Mouse (Mus musculus) MEL (cell line): ENCODE data around the gene Tpsb2. TPM values are rescaled to one million over a fixed set of nuclear protein-coding genes. Genes with fewer than 3 reads are reported as not detected.

Experiments
- DNase-seq: peaks from one replicate; pipeline ENCODE4 v3.0.0; 2011; ENCODE audit warnings: low read depth, low spot score
- H3K27ac ChIP-seq: 2 replicates; pipeline ENCODE4 v1.5.1; 2012; ENCODE audit warnings: low read depth, mild to moderate bottlenecking, control low read depth, low read length, moderate library complexity; ENCODE audit not compliant: control insufficient read depth
- H3K27me3 ChIP-seq, 2 experiments: fragments of 150-350 bp in 1 of 2; sonication (generic) in 1 of 2; 2 replicates each; pipeline ENCODE4 v1.6.1; 2012; ENCODE audit warnings: low read length in 2 of 2, mild to moderate bottlenecking in 2 of 2, improper control_type of control experiment in 1 of 2, moderate library complexity in 1 of 2; ENCODE audit not compliant: insufficient read depth in 2 of 2, control insufficient read depth in 1 of 2
- H3K36me3 ChIP-seq, 2 experiments: 2 replicates each; pipeline ENCODE4 v1.6.1; 2012 to 2014; ENCODE audit warnings: low read length in 2 of 2, improper control_type of control experiment in 1 of 2, inconsistent platforms in 1 of 2, mild to moderate bottlenecking in 1 of 2; ENCODE audit not compliant: insufficient read depth in 2 of 2, control insufficient read depth in 1 of 2
- H3K4me1 ChIP-seq, 2 experiments: fragments of 150-350 bp in 1 of 2; sonication (generic) in 1 of 2; 2 replicates each; pipeline ENCODE4 v1.6.1; 2012; ENCODE audit warnings: low read length in 2 of 2, improper control_type of control experiment in 1 of 2, mild to moderate bottlenecking in 1 of 2; ENCODE audit not compliant: insufficient read depth in 2 of 2, control insufficient read depth in 1 of 2
- H3K4me3 ChIP-seq, 2 experiments: fragments of 150-350 bp in 1 of 2; sonication (generic) in 1 of 2; 2 replicates each; pipeline ENCODE4 v1.5.1; 2012; ENCODE audit warnings: low read depth in 2 of 2, low read length in 2 of 2, mild to moderate bottlenecking in 2 of 2, moderate library complexity in 2 of 2, control low read depth in 1 of 2, improper control_type of control experiment in 1 of 2; ENCODE audit not compliant: control insufficient read depth in 1 of 2, insufficient read depth in 1 of 2
- H3K79me2 ChIP-seq: 2 replicates; pipeline ENCODE4 v1.6.1; 2012; ENCODE audit warnings: mild to moderate bottlenecking, low read length, moderate library complexity; ENCODE audit not compliant: control insufficient read depth, poor library complexity, insufficient read depth
- H3K9ac ChIP-seq: 2 replicates; pipeline ENCODE4 v1.6.1; 2012; ENCODE audit warnings: low read depth, mild to moderate bottlenecking, control low read depth, low read length, moderate library complexity; ENCODE audit not compliant: control insufficient read depth, poor library complexity, severe bottlenecking
- H3K9me3 ChIP-seq: fragments of 150-350 bp; sonication (generic); replicated peaks from 2 replicates; pipeline ENCODE4 v1.6.1; 2012; ENCODE audit warnings: mild to moderate bottlenecking, low read length, improper control_type of control experiment, moderate library complexity; ENCODE audit not compliant: insufficient read depth
- CHD2 ChIP-seq: IDR thresholded peaks from 2 replicates; pipeline ENCODE4 v1.6.1; 2011; ENCODE audit warnings: low read length, improper control_type of control experiment
- CTCF ChIP-seq, 3 experiments: IDR thresholded peaks in 2 of 3; conservative IDR thresholded peaks in 1 of 3; 2 replicates each; pipeline ENCODE4 v1.5.1; 2011 to 2012; ENCODE audit warnings: low read length in 3 of 3, low read depth in 2 of 3, mild to moderate bottlenecking in 2 of 3, improper control_type of control experiment in 1 of 3, inconsistent platforms in 1 of 3, mixed read lengths in 1 of 3, moderate library complexity in 1 of 3; ENCODE audit not compliant: control insufficient read depth in 1 of 3, insufficient read depth in 1 of 3, poor library complexity in 1 of 3, severe bottlenecking in 1 of 3
- E2F4 ChIP-seq: IDR thresholded peaks from 2 replicates; pipeline ENCODE4 v1.6.1; 2011; ENCODE audit warnings: low read depth, low read length, improper control_type of control experiment, borderline replicate concordance
- EP300 ChIP-seq, 2 experiments: IDR thresholded peaks; 2 replicates each; pipeline ENCODE4 v1.6.1; 2011; ENCODE audit warnings: improper control_type of control experiment in 2 of 2, low read length in 2 of 2, low read depth in 1 of 2, mild to moderate bottlenecking in 1 of 2
- ETS1 ChIP-seq: IDR thresholded peaks from 2 replicates; pipeline ENCODE4 v1.6.1; 2012; ENCODE audit warnings: low read depth, mild to moderate bottlenecking, inconsistent platforms, low read length, improper control_type of control experiment, moderate library complexity
- GABPA ChIP-seq: IDR thresholded peaks from 2 replicates; pipeline ENCODE4 v1.6.1; 2012; ENCODE audit warnings: low read depth, mild to moderate bottlenecking, inconsistent platforms, low read length, improper control_type of control experiment, moderate library complexity
- KAT2A ChIP-seq: conservative IDR thresholded peaks from 2 replicates; pipeline ENCODE4 v1.6.1; 2012; ENCODE audit warnings: low read depth, low read length, improper control_type of control experiment, inconsistent platforms
- MAFK ChIP-seq: IDR thresholded peaks from 2 replicates; pipeline ENCODE4 v1.6.1; 2011; ENCODE audit warnings: low read depth, mild to moderate bottlenecking, low read length, improper control_type of control experiment, borderline replicate concordance
- MAZ ChIP-seq: IDR thresholded peaks from 2 replicates; pipeline ENCODE4 v1.6.1; 2012; ENCODE audit warnings: low read depth, mild to moderate bottlenecking, inconsistent platforms, low read length, improper control_type of control experiment
- MXI1 ChIP-seq: IDR thresholded peaks from 2 replicates; pipeline ENCODE4 v1.6.1; 2011; ENCODE audit warnings: mild to moderate bottlenecking, low read depth, low read length, improper control_type of control experiment
- NRF1 ChIP-seq: IDR thresholded peaks from 2 replicates; pipeline ENCODE4 v1.6.1; 2014; ENCODE audit warnings: low read depth, mild to moderate bottlenecking, inconsistent platforms, low read length, improper control_type of control experiment, moderate library complexity; ENCODE audit not compliant: poor library complexity, insufficient read depth, severe bottlenecking
- POLR2AphosphoS2 ChIP-seq: IDR thresholded peaks from 2 replicates; pipeline ENCODE4 v1.6.1; 2011; ENCODE audit warnings: low read length, improper control_type of control experiment
- POLR2AphosphoS5 ChIP-seq: IDR thresholded peaks from 2 replicates; pipeline ENCODE4 v1.6.1; 2012; ENCODE audit warnings: low read depth, borderline replicate concordance, mild to moderate bottlenecking, inconsistent platforms, low read length, moderate library complexity, mixed read lengths
- RAD21 ChIP-seq: IDR thresholded peaks from 2 replicates; pipeline ENCODE4 v1.6.1; 2011; ENCODE audit warnings: mild to moderate bottlenecking, low read depth, low read length, improper control_type of control experiment
- RCOR1 ChIP-seq: IDR thresholded peaks from 2 replicates; pipeline ENCODE4 v1.6.1; 2012; ENCODE audit warnings: low read depth, mild to moderate bottlenecking, inconsistent platforms, low read length, improper control_type of control experiment
- SIN3A ChIP-seq: IDR thresholded peaks from 2 replicates; pipeline ENCODE4 v1.6.1; 2012; ENCODE audit warnings: low read length, improper control_type of control experiment, inconsistent platforms
- TAL1 ChIP-seq: IDR thresholded peaks from 2 replicates; pipeline ENCODE4 v1.6.1; 2012; ENCODE audit warnings: mild to moderate bottlenecking, inconsistent platforms, low read length, moderate library complexity, mixed read lengths
- TBP ChIP-seq: IDR thresholded peaks from 2 replicates; pipeline ENCODE4 v1.8.0; 2011; ENCODE audit warnings: low read depth, low read length, improper control_type of control experiment
- TCF12 ChIP-seq: IDR thresholded peaks from 2 replicates; pipeline ENCODE4 v1.6.1; 2014; ENCODE audit warnings: low read depth, mild to moderate bottlenecking, inconsistent platforms, low read length, improper control_type of control experiment, moderate library complexity
- UBTF ChIP-seq: IDR thresholded peaks from 2 replicates; pipeline ENCODE4 v1.6.1; 2012; ENCODE audit warnings: low read depth, mild to moderate bottlenecking, inconsistent platforms, low read length, improper control_type of control experiment, moderate library complexity, borderline replicate concordance; ENCODE audit not compliant: insufficient read depth
- USF1 ChIP-seq: IDR thresholded peaks from 2 replicates; pipeline ENCODE4 v1.6.1; 2014; ENCODE audit warnings: low read depth, mild to moderate bottlenecking, inconsistent platforms, low read length, improper control_type of control experiment, moderate library complexity
- ZC3H11A ChIP-seq: IDR thresholded peaks from 2 replicates; pipeline ENCODE4 v1.6.1; 2012; ENCODE audit warnings: low read depth, mild to moderate bottlenecking, inconsistent platforms, low read length, improper control_type of control experiment
- ZKSCAN1 ChIP-seq: IDR thresholded peaks from 2 replicates; pipeline ENCODE4 v1.6.1; 2012; ENCODE audit warnings: low read depth, mild to moderate bottlenecking, inconsistent platforms, low read length, improper control_type of control experiment, moderate library complexity
- ZMIZ1 ChIP-seq: IDR thresholded peaks from 2 replicates; pipeline ENCODE4 v1.6.1; 2012; ENCODE audit warnings: low read depth, mild to moderate bottlenecking, inconsistent platforms, low read length, improper control_type of control experiment, moderate library complexity
- polyA plus RNA-seq, 2 experiments: library from polyadenylated mRNA; stranded (reverse) in 1 of 2; unstranded in 1 of 2; fragments of >175 nt in 1 of 2; fragments of >200 nt in 1 of 2; gene quantifications; 2 replicates each; pipeline versions ENCODE4 v1.2.1 to v1.2.4; 2012; ENCODE audit warnings: low replicate concordance in 2 of 2, low read depth in 1 of 2; ENCODE audit not compliant: insufficient read length in 2 of 2, insufficient read depth in 1 of 2, missing spikeins in 1 of 2
- total RNA-seq: library from RNA; depleted of rRNA; stranded (reverse); fragments of 300-350 nt; gene quantifications from 2 replicates; pipeline ENCODE4 v1.2.3, GENCODE M21; 2012

Tpsb2 gene
- total and polyA plus RNA-seq, 3 experiments = not detected

GRCm38 (mm10) chr17:25402224-25402623, 36.1 kb downstream of the Tpsb2 start:
- no peak for DNase-seq
- Histone ChIP-seq H3K27ac (no peak overlapping the region), H3K9me3 (no peaks in the 10 kb centered on the region), H3K36me3 (no peaks in the 10 kb centered on the region), H3K4me3 (no peak overlapping the region), H3K79me2 (no peaks in the 10 kb centered on the region), H3K4me1 (no peaks in the 10 kb centered on the region), H3K9ac (no peak overlapping the region), H3K27me3 (no peaks in the 10 kb centered on the region)
- TF ChIP-seq USF1 (no peak), GABPA (no peak), CHD2 (no peak), KAT2A (no peak), RCOR1 (no peak), TCF12 (no peak), EP300 (IDR thresholded peaks at IDR 0.05; ENCODE audit: low read depth in 1 of 2, low read length in 2 of 2) (no peak), RAD21 (no peak), NRF1 (no peak), ETS1 (no peak), MXI1 (no peak), SIN3A (no peak), UBTF (no peak), ZKSCAN1 (no peak)

- Histone ChIP-seq H3K27ac (no peak overlapping the region), H3K9ac (no peak overlapping the region)
- no peak for TF ChIP-seq UBTF
- no peak for TF ChIP-seq TAL1
- TF ChIP-seq TCF12 = no peak
- TF ChIP-seq POLR2AphosphoS2 = no peak
- TF ChIP-seq CTCF (IDR thresholded peaks at IDR 0.05 in 2 of 3, conservative IDR thresholded peaks at IDR 0.05 in 1 of 3; ENCODE audit: control insufficient read depth in 1 of 3, insufficient read depth in 1 of 3, low read depth in 2 of 3, low read length in 3 of 3, poor library complexity in 1 of 3, severe bottlenecking in 1 of 3) = no peak
- no peak for TF ChIP-seq MAZ
- TF ChIP-seq ZKSCAN1 = no peak
- no peak for TF ChIP-seq POLR2AphosphoS5
- no peak for TF ChIP-seq ZC3H11A
- TF ChIP-seq TBP = no peak
- TF ChIP-seq ZMIZ1 = no peak
- no peak for TF ChIP-seq E2F4
- TF ChIP-seq RCOR1 = no peak
- TF ChIP-seq MAFK = no peak
- TF ChIP-seq, all 39 proteins: peak for 0
- Histone ChIP-seq H3K4me1 (no peaks in the 10 kb centered on the region), H3K27me3 (no peaks in the 10 kb centered on the region), H3K36me3 (no peaks in the 10 kb centered on the region), H3K9me3 (no peaks in the 10 kb centered on the region), H3K4me3 (no peak overlapping the region), H3K79me2 (no peaks in the 10 kb centered on the region)
- no peak for DNase-seq
Measured at GRCm38 (mm10) chr17:25404190-25404589, 38.1 kb downstream of the Tpsb2 start.
